8 mouse cellular contexts compared by ENCODE assay signal in genomic region chr2:117343240-117343624, GRCm38 (mm10). TPM values are rescaled to one million over a fixed set of nuclear protein-coding genes. Genes with fewer than 3 reads are reported as not detected.
DNase-seq lines count a peak whose midpoint lies in the region; ATAC-seq lines count a peak whose summit lies in the region.

No protein-coding gene starts in this region.

- H3K4me2 ChIP-seq in neural tube, embryonic 11.5 days (ENCODE audit: low read depth): peak overlapping the region; percentile 94
- peak overlapping the region; percentile 88 for H3K4me2 ChIP-seq in hindbrain, embryonic 12.5 days (replicated peaks)
- H3K4me2 ChIP-seq in limb, embryonic 13.5 days (replicated peaks): peak overlapping the region; percentile 96
- peak overlapping the region; percentile 98 for H3K4me2 ChIP-seq in neural tube, embryonic 15.5 days

- ATAC-seq in neural tube, embryonic 11.5 days (ENCODE audit: insufficient read depth, low FRiP score, low TSS enrichment): no peak; the same call in 1 of the 2 replicates
- 0 out of 2 replicates have a peak, but pooled peaks have one; percentile 5 for ATAC-seq in hindbrain, embryonic 12.5 days (ENCODE audit: low FRiP score)
- ATAC-seq in limb, embryonic 13.5 days (ENCODE audit: low FRiP score, low read depth): peak; percentile 29; the same call in 1 of the 2 replicates
- no peak for ATAC-seq in neural tube, embryonic 15.5 days (ENCODE audit: low FRiP score)

- H3K4me3 ChIP-seq in neural tube, embryonic 11.5 days (ENCODE audit: low read depth, low read length): no peak overlapping the region
- H3K4me3 ChIP-seq in hindbrain, embryonic 12.5 days: peak overlapping the region; percentile 53
- peak overlapping the region; percentile 59 for H3K4me3 ChIP-seq in limb, embryonic 13.5 days
- peak overlapping the region; percentile 56 for H3K4me3 ChIP-seq in neural tube, embryonic 15.5 days (replicated peaks)

- H3K9me3 ChIP-seq in neural tube, embryonic 11.5 days (ENCODE audit: control insufficient read depth, low read length): no peaks in the 10 kb centered on the region
- no peaks in the 10 kb centered on the region for H3K9me3 ChIP-seq in hindbrain, embryonic 12.5 days (replicated peaks)
- no peaks in the 10 kb centered on the region for H3K9me3 ChIP-seq in limb, embryonic 13.5 days
- no peaks in the 10 kb centered on the region for H3K9me3 ChIP-seq in neural tube, embryonic 15.5 days (replicated peaks)

- H3K9ac ChIP-seq in neural tube, embryonic 11.5 days (ENCODE audit: low read length): no peak overlapping the region
- no peak overlapping the region for H3K9ac ChIP-seq in hindbrain, embryonic 12.5 days
- H3K9ac ChIP-seq in limb, embryonic 13.5 days: no peak overlapping the region
- H3K9ac ChIP-seq in neural tube, embryonic 15.5 days (replicated peaks): no peak overlapping the region

- no peaks in the 10 kb centered on the region for H3K36me3 ChIP-seq in neural tube, embryonic 11.5 days (ENCODE audit: control insufficient read depth, insufficient read depth, low read length)
- H3K36me3 ChIP-seq in hindbrain, embryonic 12.5 days: no peaks in the 10 kb centered on the region
- no peaks in the 10 kb centered on the region for H3K36me3 ChIP-seq in limb, embryonic 13.5 days
- no peaks in the 10 kb centered on the region for H3K36me3 ChIP-seq in neural tube, embryonic 15.5 days

- no peak for DNase-seq in neural tube, embryonic 11.5 days (ENCODE audit: low spot score)
- no peak for DNase-seq in neural tube, embryonic 10.5 days (ENCODE audit: extremely low spot score, low spot score)
- DNase-seq in right cerebral cortex, postnatal 4 days: no peak
- no peak for DNase-seq in natural killer cell, adult 2 months (ENCODE audit: low spot score in 2 of 2)
- no peak for DNase-seq in layer of hippocampus, postnatal 25 days (ENCODE audit: extremely low spot score in 1 of 2, low spot score in 1 of 2)

- WGBS in neural tube, embryonic 11.5 days: 36% methylated on average over 7 of the region's 7 CpGs
- 38% methylated on average over 7 of the region's 7 CpGs for WGBS in hindbrain, embryonic 12.5 days
- WGBS in limb, embryonic 13.5 days: 25% methylated on average over 7 of the region's 7 CpGs
- WGBS in neural tube, embryonic 15.5 days: 42% methylated on average over 7 of the region's 7 CpGs

- peaks cover 17% of the 10 kb centered on the region for H3K27me3 ChIP-seq in neural tube, embryonic 11.5 days (ENCODE audit: control insufficient read depth, insufficient read depth, low read length)
- peaks cover 32% of the 10 kb centered on the region for H3K27me3 ChIP-seq in hindbrain, embryonic 12.5 days
- H3K27me3 ChIP-seq in limb, embryonic 13.5 days: peaks cover 53% of the 10 kb centered on the region
- peaks cover 31% of the 10 kb centered on the region for H3K27me3 ChIP-seq in neural tube, embryonic 15.5 days (replicated peaks)

- H3K4me1 ChIP-seq in neural tube, embryonic 11.5 days (ENCODE audit: control insufficient read depth, insufficient read depth, low read length): no peaks in the 10 kb centered on the region
- H3K4me1 ChIP-seq in hindbrain, embryonic 12.5 days: peaks cover 3% of the 10 kb centered on the region; the same call in 1 of the 2 replicates
- peaks cover 17% of the 10 kb centered on the region for H3K4me1 ChIP-seq in limb, embryonic 13.5 days
- peaks cover 16% of the 10 kb centered on the region for H3K4me1 ChIP-seq in neural tube, embryonic 15.5 days

- no peak overlapping the region for H3K27ac ChIP-seq in neural tube, embryonic 11.5 days (ENCODE audit: low read depth, low read length)
- no peak overlapping the region for H3K27ac ChIP-seq in hindbrain, embryonic 12.5 days
- H3K27ac ChIP-seq in limb, embryonic 13.5 days: no peak overlapping the region
- H3K27ac ChIP-seq in neural tube, embryonic 15.5 days (replicated peaks): no peak overlapping the region

RNA-seq across cellular contexts. Expression of gene Rasgrp1, which starts 0.4 kb away (rescaled TPM):
- polyA plus RNA-seq in neural tube, embryonic 11.5 days (2014; fragmentation: Nextera tagmentation; extraction: Ambion mirVana): 0.17 and 0.38 TPM in 2 replicates
- polyA plus RNA-seq in hindbrain, embryonic 12.5 days (2016; fragmentation: Nextera tagmentation; extraction: Ambion mirVana): 1.4 and 1.6 TPM in 2 replicates
- polyA plus RNA-seq in limb, embryonic 13.5 days (2015; fragmentation: Nextera tagmentation; extraction: Ambion mirVana): 0.37 and 0.73 TPM in 2 replicates
- polyA plus RNA-seq in neural tube, embryonic 15.5 days (2015; fragmentation: Nextera tagmentation; extraction: Ambion mirVana): 3.2 and 5.1 TPM in 2 replicates
- 100 to 1,000 TPM; 390 to 419 TPM for total RNA-seq in layer of hippocampus, postnatal 25 days (2021)

Comparison
In these comparisons a context has a peak if more than half of its experiments do, and no peak if none do; other contexts are left out.
1. ATAC-seq: peak in hindbrain, embryonic 12.5 days (single experiment) and limb, embryonic 13.5 days (single experiment); none in neural tube, embryonic 11.5 days (single experiment) and neural tube, embryonic 15.5 days (single experiment).
2. Peak in every context shown above with its lines, with median percentiles within 50 percentile points of each other: H3K4me2 ChIP-seq.